Mouse (Mus musculus) hindbrain, embryonic 13.5 days (tissue): Measurements from ENCODE around the gene Dhx16. TPM values are rescaled to one million over a fixed set of nuclear protein-coding genes. Genes with fewer than 3 reads are reported as not detected.

Experiments used
- ATAC-seq: fragments of 200-750 bp; cut with Nextera tagmentation; 2 replicates; pipeline ENCODE4 v1.8.0; 2017; ENCODE audit warnings: moderate TSS enrichment; ENCODE audit not compliant: low FRiP score
- H3K27ac ChIP-seq: fragments of 300-500 bp; sonication (generic); 2 replicates; pipeline ENCODE4 v1.5.1; 2015; ENCODE audit warnings: inconsistent platforms, mild to moderate bottlenecking, moderate library complexity
- H3K27me3 ChIP-seq: fragments of 300-500 bp; sonication (generic); 2 replicates; pipeline ENCODE4 v1.6.1; 2015; ENCODE audit warnings: mild to moderate bottlenecking, inconsistent platforms
- H3K36me3 ChIP-seq: fragments of 300-500 bp; sonication (generic); 2 replicates; pipeline ENCODE4 v1.6.1; 2015; ENCODE audit warnings: mild to moderate bottlenecking, inconsistent platforms
- H3K4me1 ChIP-seq: fragments of 300-500 bp; sonication (generic); replicated peaks from 2 replicates; pipeline ENCODE4 v1.6.1; 2015; ENCODE audit warnings: inconsistent platforms
- H3K4me2 ChIP-seq: fragments of 300-500 bp; sonication (generic); 2 replicates; pipeline ENCODE4 v1.6.1; 2015; ENCODE audit warnings: inconsistent platforms, mild to moderate bottlenecking, moderate library complexity
- H3K4me3 ChIP-seq: fragments of 300-500 bp; sonication (generic); 2 replicates; pipeline ENCODE4 v1.5.1; 2015; ENCODE audit warnings: mild to moderate bottlenecking, inconsistent platforms
- H3K9ac ChIP-seq: fragments of 300-500 bp; sonication (generic); 2 replicates; pipeline ENCODE4 v1.6.1; 2015; ENCODE audit warnings: mild to moderate bottlenecking, inconsistent platforms
- H3K9me3 ChIP-seq: fragments of 300-500 bp; sonication (generic); 2 replicates; pipeline ENCODE4 v1.6.1; 2016; ENCODE audit warnings: inconsistent platforms
- WGBS: fragments of 180-500 bp; shearing (Covaris S2); methylation state at CpG from one replicate; pipeline ENCODE4 v1.1.7; 2015; 5-methylcytosine and 5-hydroxymethylcytosine counted together
- polyA plus RNA-seq: library from polyadenylated mRNA; unstranded; fragments of >200 nt; fragmentation: Nextera tagmentation; extraction: Ambion mirVana; gene quantifications from 2 replicates; pipeline ENCODE4 v1.2.1, GENCODE M21; 2015

Gene Dhx16
- polyA plus RNA-seq, 1 experiment from 2014 or later: 28.6 TPM

DNA sequence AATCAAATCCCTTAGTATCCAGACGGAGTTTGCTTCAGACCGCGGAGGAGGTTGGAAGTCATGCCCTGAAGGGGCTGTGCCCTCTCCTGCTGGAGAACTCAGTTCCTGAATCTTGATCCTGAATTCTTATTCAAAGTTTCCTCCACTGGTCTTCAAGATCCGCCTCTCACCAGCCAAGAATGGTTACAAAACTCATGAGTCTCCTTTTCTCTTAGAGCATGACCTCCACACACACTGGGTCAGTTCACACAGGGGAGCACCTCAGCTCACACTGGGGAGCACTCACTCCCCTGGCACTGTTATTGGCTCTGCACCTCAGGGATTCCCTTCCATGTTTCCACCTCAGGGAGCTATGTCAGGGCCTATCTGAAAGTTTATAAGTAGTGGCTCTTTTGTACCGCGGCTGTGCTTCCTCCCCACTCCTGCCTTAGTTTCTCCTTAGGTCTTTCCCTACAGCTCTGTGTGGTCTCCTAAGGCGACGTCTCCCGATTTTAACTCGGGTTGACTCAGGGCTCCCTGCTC lies 14.7 kb upstream of the Dhx16 start:
- Histone ChIP-seq H3K27me3 (no peaks in the 10 kb centered on the region), H3K4me1 (peaks cover 56% of the 10 kb centered on the region), H3K4me2 (peak overlapping the region; percentile 100), H3K9me3 (no peaks in the 10 kb centered on the region), H3K27ac (peak overlapping the region; percentile 98), H3K36me3 (no peaks in the 10 kb centered on the region), H3K4me3 (peak overlapping the region; percentile 67), H3K9ac (peak overlapping the region; percentile 94)
- WGBS: 25% methylated on average over 10 of the region's 10 CpGs
- no peak for ATAC-seq

DNA sequence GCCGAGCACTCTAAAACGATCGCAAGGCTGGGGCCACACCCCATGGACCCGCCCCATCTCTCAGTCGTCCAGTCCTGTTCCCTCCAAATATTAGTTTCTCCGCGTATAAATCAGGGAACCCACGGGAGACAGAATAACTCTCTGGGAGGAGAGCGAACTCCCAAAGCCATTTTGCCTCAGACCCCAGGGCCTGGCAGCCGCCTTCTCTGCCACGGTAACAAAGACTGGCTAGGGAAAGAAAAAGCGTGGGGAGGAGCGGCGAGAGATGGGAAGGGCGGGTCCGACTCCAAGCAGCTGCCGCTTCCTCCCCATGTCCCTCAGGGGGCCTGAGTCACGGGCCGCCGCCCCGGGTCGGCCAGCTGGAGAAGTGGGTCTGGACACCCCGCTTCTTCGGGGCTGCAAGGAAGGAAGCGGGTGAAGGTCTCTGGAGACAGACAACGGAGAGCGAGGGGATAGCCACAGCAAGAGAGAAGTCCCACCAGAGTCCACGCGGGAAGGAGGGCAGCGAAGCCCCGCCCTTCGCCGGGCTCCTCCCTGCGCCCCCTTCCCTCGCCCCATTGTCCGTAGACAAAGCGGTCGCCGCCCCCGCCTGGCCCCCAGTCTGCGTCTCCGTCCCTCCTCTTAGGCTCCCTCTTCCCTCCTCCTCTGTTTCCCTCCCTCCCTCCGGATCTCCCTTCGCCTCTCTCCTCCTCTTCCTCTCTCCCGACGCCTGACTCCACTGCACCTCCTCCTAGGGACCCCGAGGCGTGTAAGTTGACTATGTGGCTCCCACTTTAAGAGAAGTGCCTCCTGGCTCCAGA lies 13.9 kb upstream of the Dhx16 start, which contains the start of gene Ppp1r18:
Gene Ppp1r18 (plus strand): TSS at position 113 of the 800 bp plus-strand sequence.
- Histone ChIP-seq H3K36me3 (peaks cover 4% of the 10 kb centered on the region), H3K27me3 (no peaks in the 10 kb centered on the region), H3K4me1 (peaks cover 60% of the 10 kb centered on the region), H3K27ac (peak within 1 kb of the TSS; percentile 98), H3K4me2 (peak within 1 kb of the TSS; percentile 100), H3K4me3 (peak within 1 kb of the TSS; percentile 67), H3K9me3 (no peaks in the 10 kb centered on the region), H3K9ac (peak within 1 kb of the TSS; percentile 94)
- ATAC-seq: peak; percentile 68
- WGBS: under 1% methylated on average over 45 of the region's 48 CpGs

DNA sequence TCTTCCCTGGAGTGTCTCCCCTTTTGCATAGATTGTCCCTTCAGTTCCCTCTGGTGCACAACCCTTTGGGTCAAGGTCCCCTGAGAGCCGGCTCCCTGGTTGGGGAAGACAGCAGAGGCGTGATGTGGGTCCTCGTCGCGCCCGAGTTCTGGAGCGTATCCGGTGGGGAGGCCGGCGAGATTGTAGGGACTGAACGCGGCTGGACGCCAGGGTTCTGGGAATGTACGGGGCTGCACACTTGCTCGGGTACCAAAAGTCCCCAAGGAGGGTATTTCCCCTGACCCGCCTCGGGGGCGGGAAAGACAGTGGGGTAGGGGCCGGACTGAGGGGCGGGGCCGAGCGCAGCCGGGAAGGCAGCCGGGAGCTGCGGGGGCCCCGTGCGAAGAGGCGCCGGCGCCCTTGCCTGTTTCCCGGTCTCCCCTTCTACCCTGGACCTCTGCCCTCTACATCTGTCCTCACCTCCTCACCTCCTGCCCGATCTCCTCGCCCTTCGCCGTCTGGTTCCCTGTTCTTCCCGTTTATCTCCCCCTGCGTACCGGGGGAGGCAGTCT lies 13.3 kb upstream of the Dhx16 start:
- peak; percentile 24 for ATAC-seq
- WGBS: 1% methylated on average over 37 of the region's 38 CpGs

DNA sequence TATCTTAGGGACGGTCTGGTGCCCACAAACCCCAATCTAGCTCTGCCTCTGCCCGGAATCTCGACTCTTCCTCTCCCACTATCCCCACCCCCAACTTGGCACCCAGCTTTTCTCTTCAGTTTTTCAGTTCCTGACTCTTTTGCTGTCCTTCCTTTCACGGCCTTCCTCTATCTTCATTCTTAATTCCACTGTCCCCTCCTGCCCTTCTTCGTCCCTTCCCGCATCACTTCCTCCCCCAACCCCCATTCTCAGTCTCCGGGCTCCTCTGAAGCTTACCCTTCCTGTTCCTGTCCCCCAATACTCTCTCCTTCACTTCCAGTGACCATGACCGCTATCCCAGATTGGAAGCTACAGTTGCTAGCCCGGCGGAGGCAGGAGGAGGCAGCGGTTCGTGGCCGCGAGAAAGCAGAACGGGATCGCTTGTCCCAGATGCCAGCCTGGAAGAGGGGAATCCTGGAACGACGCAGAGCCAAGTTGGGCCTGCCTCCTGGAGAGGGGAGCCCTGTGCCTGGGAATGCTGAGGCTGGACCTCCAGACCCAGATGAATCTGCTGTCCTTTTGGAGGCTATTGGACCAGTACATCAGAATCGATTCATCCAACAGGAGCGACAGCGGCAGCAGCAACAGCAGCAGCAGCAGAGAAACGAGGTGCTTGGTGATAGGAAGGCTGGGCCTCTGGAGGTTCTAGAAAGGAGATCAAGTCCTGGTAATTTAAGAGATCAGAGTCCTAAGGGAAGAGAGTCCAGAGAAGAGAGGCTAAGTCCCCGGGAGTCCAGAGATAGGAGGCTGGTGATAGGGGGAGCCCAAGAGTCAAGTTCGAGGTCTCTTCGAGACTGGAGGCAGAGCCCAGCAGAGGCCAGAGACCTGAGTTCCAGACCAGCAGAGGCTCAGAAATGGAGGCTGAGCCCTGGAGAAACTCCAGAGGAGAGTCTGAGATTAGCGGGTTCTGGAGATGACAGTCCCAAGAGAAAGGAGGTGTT lies 12.4 kb upstream of the Dhx16 start:
- 10% methylated on average over 26 of the region's 26 CpGs for WGBS
- peaks cover 65% of the 10 kb centered on the region for H3K4me1 ChIP-seq
- no peak; the same call in 1 of the 2 replicates for ATAC-seq

More for the DNA sequence above, 13.3 kb upstream of the Dhx16 start:
- Histone ChIP-seq H3K9me3 (no peaks in the 10 kb centered on the region), H3K4me2 (peak overlapping the region; percentile 100), H3K4me3 (peak overlapping the region; percentile 67), H3K27me3 (no peaks in the 10 kb centered on the region), H3K4me1 (peaks cover 64% of the 10 kb centered on the region), H3K27ac (peak overlapping the region; percentile 98), H3K9ac (peak overlapping the region; percentile 94), H3K36me3 (peaks cover 8% of the 10 kb centered on the region)

DNA sequence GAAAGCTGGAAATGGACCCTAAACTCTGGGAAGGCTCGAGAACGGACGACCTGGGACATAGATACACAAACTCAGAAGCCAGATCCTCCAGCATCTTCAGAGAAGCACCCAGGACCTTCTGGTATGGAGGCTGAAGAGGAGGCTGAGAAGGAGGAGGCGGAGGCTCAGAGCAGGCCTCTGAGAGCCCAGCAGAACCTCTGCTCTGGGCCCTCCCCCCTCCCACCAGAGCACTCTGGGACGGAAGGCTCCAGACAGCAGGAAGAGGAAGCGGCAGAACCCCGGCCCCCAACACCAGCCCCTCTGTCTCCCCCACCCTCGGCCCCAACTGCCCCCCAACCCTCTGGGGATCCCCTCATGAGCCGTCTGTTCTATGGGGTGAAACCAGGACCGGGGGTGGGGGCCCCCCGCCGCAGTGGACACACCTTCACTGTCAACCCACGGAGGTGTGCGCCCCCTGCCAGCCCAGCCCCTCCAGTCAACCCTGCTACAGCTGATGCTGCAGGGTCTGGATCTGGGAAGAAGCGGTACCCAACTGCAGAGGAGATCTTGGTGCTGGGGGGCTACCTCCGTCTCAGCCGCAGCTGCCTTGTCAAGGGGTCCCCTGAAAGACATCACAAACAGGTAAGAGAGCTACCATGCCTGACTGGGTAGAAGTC lies 11.3 kb upstream of the Dhx16 start:
- no peaks in the 10 kb centered on the region for H3K9me3 ChIP-seq
- 30% methylated on average over 16 of the region's 17 CpGs for WGBS
- peak overlapping the region; percentile 98 for H3K27ac ChIP-seq
- H3K36me3 ChIP-seq: peaks cover 15% of the 10 kb centered on the region
- H3K4me1 ChIP-seq: peaks cover 76% of the 10 kb centered on the region
- H3K4me2 ChIP-seq: peak overlapping the region; percentile 100
- no peaks in the 10 kb centered on the region for H3K27me3 ChIP-seq
- ATAC-seq: no peak
- peak overlapping the region; percentile 67 for H3K4me3 ChIP-seq
- H3K9ac ChIP-seq: peak overlapping the region; percentile 94

More for the DNA sequence above, 12.4 kb upstream of the Dhx16 start:
- Histone ChIP-seq H3K9ac (peak overlapping the region; percentile 94), H3K27ac (peak overlapping the region; percentile 98), H3K27me3 (no peaks in the 10 kb centered on the region), H3K4me2 (peak overlapping the region; percentile 100), H3K4me3 (peak overlapping the region; percentile 67), H3K36me3 (peaks cover 9% of the 10 kb centered on the region), H3K9me3 (no peaks in the 10 kb centered on the region)

DNA sequence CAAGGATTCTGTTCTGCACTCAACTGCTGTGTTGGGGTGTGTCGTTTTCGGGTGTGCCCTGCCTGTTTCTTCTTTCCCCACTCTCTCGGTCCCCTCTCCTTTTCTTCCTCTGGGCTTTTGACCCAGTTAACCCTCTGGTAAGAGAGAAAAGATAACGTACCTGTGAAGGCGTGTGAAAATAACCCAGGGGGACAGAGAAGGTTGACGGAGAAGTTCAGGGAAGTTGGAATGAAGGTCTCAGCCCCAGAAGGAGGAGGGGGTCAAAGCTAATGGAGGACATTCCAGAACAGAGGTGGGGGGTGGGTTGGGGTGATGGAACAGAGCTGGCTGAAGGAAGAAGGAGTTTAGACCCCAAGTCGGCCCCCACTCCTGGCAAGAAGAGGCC lies 10.7 kb upstream of the Dhx16 start:
- peaks cover 82% of the 10 kb centered on the region for H3K4me1 ChIP-seq
- H3K9me3 ChIP-seq: no peaks in the 10 kb centered on the region
- peak overlapping the region; percentile 94 for H3K9ac ChIP-seq
- peak overlapping the region; percentile 67 for H3K4me3 ChIP-seq
- peak overlapping the region; percentile 98 for H3K27ac ChIP-seq
- peaks cover 18% of the 10 kb centered on the region for H3K36me3 ChIP-seq
- peak overlapping the region; percentile 100 for H3K4me2 ChIP-seq
- ATAC-seq: no peak
- no peaks in the 10 kb centered on the region for H3K27me3 ChIP-seq
- WGBS: 3% methylated on average over 7 of the region's 7 CpGs

DNA sequence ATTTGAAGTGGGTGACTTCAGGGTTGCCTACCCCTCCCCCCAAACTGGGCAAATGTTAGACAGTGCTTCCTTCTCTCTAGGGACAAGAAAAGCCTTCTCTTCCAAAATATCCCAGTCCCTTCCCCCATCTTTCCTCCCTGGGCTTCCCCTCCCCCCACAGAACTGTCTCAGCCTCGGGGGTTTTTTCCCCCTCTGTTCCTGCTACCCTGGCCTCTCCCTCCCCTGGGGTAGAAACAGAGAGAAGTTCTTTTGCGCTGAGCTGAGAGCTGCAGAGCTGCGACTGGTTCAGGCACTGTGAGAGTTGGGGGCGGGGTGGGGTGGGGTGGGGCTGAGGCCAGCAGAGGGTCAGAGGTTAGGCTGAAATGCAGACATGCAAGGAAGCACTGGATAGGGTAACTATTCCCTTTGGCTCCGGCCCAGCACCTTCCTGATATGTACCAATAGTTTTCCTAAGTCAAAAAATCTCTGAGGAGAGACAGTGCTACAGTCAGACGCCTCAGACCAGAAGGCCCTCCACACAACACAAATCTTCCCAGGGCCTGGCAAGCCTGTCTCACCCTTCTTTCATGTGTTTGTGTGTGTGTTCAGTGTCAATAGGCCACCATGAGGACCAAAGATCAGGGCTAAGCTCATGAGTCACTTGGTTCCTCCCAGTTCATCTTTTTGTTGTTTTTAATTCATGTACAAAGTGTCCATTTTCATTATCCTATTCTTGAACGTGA lies 10.1 kb upstream of the Dhx16 start:
- peaks cover 23% of the 10 kb centered on the region for H3K36me3 ChIP-seq
- no peak for ATAC-seq
- peak overlapping the region; percentile 94 for H3K9ac ChIP-seq
- H3K27me3 ChIP-seq: no peaks in the 10 kb centered on the region
- no peaks in the 10 kb centered on the region for H3K9me3 ChIP-seq
- 2% methylated on average over 7 of the region's 7 CpGs for WGBS
- H3K4me3 ChIP-seq: peak overlapping the region; percentile 67
- H3K4me2 ChIP-seq: peak overlapping the region; percentile 100
- peak overlapping the region; percentile 98 for H3K27ac ChIP-seq
- peaks cover 82% of the 10 kb centered on the region for H3K4me1 ChIP-seq

DNA sequence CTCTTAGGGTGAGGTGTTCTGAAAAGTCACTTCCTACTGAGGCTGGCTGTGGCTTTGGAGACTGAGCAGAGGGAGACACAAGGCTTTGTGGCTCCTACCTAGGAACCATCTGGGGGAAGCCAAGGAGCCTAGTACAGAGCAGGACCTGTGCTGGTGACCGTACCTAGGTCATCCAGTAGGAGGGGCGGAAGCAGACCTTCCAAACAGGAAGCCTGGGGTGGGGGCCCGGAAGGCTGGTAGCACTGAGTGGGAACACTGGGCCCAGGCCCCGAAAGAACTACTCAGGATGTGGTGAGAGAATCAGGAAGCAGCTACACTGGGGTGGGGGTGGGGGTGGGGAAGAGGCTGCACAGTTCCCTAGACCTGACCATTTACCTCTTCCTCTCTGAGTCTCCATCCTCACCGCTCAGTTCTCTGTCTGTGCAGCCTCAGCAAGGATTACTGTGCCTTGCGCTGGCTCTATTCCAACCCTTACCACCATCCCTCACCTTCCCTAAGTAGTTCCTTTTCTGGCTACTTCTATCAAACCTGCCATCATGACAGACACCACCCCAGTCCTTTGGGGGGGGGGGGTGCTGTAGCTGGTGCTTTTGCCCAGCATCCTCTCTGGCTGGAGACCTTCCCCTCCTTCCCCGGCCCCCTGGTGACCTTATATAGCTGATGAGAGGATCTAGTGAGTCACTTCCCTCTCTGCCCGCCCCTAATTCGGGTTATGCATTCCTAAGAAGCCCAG lies 9.3 kb upstream of the Dhx16 start:
- H3K4me2 ChIP-seq: peak overlapping the region; percentile 100
- H3K9ac ChIP-seq: peak overlapping the region; percentile 94
- H3K9me3 ChIP-seq: no peaks in the 10 kb centered on the region
- peak overlapping the region; percentile 67 for H3K4me3 ChIP-seq
- H3K27me3 ChIP-seq: no peaks in the 10 kb centered on the region
- ATAC-seq: no peak
- H3K4me1 ChIP-seq: peaks cover 76% of the 10 kb centered on the region
- peak overlapping the region; percentile 98 for H3K27ac ChIP-seq
- WGBS: 71% methylated on average over 9 of the region's 9 CpGs
- H3K36me3 ChIP-seq: peaks cover 31% of the 10 kb centered on the region

DNA sequence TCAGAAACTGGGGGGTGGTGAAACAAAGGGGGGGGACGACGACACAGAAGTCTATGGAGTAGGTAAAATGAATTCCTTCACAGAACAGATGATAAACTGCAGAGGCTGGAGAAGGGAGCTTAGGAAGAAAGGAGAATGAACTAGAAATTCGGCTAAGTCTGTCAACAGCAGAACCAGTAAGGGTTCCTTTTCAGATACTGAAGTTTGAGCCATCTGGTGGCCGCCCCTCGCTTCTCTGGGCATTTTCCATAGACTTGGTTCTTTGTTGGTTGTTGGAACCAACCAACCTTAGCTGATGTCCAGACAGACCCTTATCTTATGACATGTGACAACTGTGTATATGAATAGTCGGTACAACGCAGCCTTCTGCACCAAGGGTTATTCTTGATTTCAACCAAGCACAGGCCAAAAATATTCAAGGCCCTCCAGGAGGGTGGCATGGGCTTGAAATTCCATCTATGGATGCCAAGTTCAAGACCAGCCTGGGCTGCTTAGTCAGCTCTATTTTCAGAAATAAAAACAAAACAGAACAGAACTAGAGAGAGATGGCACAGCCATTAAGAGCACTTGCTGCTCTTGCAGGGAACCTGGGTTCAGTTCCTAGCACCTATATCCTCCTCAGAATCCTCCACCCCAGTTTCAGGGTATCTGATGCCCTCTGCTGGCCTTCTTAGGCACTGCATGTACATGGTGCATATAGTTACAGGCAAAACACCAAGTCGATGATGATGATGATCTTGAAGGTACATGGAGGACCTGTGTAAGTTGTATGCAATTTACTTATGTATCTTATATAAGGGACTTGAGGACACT lies 8.5 kb upstream of the Dhx16 start:
- 89% methylated on average over 8 of the region's 8 CpGs for WGBS
- peak overlapping the region; percentile 100 for H3K4me2 ChIP-seq
- H3K27ac ChIP-seq: peak overlapping the region; percentile 98
- no peak for ATAC-seq
- H3K9ac ChIP-seq: peak overlapping the region; percentile 94
- H3K4me1 ChIP-seq: peaks cover 76% of the 10 kb centered on the region
- H3K4me3 ChIP-seq: peak overlapping the region; percentile 67
- peaks cover 37% of the 10 kb centered on the region for H3K36me3 ChIP-seq
- H3K27me3 ChIP-seq: no peaks in the 10 kb centered on the region
- H3K9me3 ChIP-seq: no peaks in the 10 kb centered on the region
